Mouse (Mus musculus): Measurements from ENCODE around the gene Ifrd2.

Gene Ifrd2

DNA sequence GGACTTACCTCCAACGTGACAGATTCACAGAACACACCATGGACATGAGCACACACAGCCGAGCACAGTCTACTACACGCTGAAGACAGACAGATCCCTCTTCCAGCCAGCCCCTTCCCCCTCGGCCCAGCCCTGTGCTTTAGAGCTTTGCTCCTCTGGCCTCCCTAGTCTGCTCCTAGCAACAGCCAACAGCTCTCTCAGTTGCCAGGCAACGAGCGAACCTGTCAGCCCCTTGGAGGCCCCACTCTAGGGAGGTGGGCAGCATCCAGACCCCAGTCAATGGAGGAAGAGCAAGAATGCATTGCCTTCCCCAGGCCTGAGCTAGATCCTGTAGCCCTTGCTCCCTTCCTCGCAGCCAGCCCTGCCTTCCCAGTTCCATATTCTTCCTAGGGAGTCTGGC lies 49.6 kb downstream of the Ifrd2 start:
- no peak for DNase-seq (ENCODE audit: low spot score in 2 of 2)

DNA sequence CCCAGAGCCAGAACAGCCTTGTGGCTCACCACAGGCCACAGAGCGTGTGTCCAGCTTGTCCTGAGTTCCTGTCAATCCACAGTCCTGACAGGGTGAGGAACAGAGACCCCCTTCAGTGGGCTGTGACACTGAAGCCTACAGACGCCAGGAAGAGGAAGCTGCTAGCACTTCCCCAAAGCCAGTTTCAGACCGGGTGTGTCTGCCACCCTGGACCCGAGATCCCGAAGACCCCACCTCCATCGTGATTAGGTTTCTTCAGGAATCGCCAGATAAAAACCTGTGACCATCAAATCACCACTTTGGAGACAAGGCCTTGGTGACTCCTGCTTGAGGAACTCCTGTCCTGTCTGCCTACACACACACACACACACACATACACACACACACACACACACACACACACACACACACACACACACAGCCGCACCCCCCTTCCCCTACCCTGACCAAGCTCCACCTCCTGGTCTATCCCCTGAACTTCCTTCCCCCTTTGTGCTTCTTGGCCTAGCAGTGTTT lies 52.9 kb downstream of the Ifrd2 start:
- no peak for DNase-seq (ENCODE audit: low spot score in 2 of 2)

DNA sequence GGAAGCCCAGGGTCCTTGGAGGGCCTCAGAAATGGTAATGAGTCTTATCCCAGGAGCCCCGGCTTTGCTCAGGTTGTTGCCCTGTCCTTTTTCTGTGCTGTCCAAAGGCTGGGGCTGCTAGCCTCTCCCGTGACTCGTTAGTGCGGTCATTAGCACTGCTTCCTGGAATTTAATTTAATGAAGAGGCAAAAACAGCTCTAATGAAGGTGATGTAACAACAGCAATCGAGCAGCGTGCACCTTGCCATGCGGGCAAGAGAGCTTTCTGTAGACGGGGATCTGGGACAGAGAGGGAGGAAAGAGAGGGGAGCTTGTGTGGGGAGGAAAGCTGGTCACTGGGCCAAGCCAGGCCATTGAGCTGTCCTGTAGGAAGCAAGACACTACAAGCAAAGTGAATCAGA lies 54.2 kb downstream of the Ifrd2 start:
- DNase-seq (ENCODE audit: low spot score in 2 of 2), result no peak
